Mouse (Mus musculus) left cerebral cortex, postnatal 10 days (tissue): ENCODE results near the gene B3glct. TPM values are rescaled to one million over a fixed set of nuclear protein-coding genes. Genes with fewer than 3 reads are reported as not detected.

ENCODE experiments used
- DNase-seq, 2 experiments: peaks; one replicate each; pipeline ENCODE4 v3.0.0; 2021 to 2022; ENCODE audit warnings: low spot score in 2 of 2, mixed read lengths in 1 of 2; ENCODE audit errors: extremely low spot score in 1 of 2
- intact Hi-C: fragments of 180-260 bp; cut with DNase I; formaldehyde crosslinking; loops from one replicate; pipeline ENCODE4 v1.15.1; 2025
- total RNA-seq, 2 experiments: library from RNA; stranded (reverse); gene quantifications; 2 replicates each; pipeline ENCODE4 v1.2.3; 2021

B3glct gene
- 10 to 100 TPM; 25.2 to 28.1 TPM for total RNA-seq

DNA sequence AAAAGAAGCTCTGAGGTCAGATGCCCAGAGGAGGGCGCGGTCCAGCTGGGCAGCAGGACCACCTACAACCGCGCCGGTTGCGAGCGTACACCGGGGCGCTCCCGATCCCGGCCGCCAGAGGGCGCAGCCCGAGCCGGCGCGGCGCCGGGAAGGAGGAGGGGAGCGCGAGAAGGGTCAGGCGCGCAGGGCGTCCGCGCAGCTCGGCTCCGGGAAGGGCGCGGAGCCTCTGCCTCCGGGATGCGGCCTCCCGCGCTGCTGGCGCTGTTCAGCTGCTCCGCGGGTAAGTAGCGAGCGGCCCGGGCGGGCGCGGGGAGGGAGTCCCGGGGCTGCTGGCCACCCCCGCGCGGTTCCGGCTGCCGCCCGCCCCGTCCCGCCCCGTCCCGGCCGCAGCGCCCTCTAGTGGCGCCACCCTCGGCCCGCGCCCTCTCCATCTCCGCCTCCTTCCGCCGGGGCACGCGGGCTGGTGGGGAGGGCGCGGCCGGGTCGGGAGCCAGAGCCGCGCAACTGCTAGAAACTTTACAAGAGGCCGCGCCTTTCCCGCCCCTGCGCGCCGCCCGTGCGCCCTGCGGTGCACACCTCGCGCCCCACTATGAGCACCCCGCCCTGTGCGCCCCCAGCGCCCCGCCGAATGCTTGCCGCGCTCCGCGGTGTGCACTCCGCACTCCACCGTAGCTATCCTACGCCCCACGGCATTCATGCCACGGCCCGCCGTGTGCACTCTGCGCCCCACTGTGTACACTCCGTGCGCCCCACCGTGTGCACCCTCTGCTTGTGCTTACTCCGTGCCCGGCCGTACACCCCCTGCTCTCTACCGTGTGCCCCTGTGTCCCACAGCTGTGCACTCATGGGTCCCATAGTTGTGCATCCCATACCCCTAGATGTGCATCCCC, at the start of gene B3glct:
B3glct (plus strand) TSS at position 131 of the 890 bp plus-strand sequence.
- intact Hi-C loops: loop anchor here (10.0 kb wide), 1 partner anchor 336 kb away; the partner anchor contains the start of gene Rxfp2
- DNase-seq: peak; percentile 60 to 86

DNA sequence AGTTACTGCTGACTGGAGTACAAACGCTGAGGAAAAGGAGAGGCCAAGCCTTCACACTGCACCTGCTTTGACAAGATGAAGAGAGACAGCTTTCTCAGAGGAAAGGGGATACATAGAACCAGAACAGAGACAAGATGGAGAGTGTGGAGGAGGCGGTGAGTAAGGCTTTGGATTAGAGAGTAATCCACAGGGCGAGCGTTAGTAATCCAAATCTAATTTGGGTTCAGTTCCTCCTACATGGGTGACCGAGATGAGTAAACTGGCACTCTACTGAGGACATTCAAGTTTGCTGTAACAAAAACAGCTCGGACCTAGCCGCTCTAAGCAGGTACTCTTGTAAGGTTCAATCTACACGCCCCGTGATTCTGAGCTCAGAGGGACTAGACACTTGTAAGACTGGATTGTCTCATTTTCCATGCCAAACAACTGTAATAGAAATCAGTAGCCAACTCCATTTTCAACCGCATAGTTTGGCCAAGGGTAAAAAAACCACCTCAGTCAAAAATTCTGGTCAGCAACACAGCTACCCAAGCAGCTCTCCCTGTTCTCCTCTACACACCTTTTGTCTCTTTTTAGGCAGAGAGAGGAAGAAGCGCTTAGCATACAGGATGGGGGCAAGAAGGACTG, 43.5 kb upstream of the B3glct start:
- intact Hi-C loops: loop anchor here (5.0 kb wide), 1 partner anchor 97 kb away; no protein-coding TSS in a partner anchor
- no peak for DNase-seq

GRCm38 (mm10) chr5:149635556-149635955, 42.5 kb upstream of the B3glct start:
- DNase-seq: no peak
- intact Hi-C loops: no loop called here

DNA sequence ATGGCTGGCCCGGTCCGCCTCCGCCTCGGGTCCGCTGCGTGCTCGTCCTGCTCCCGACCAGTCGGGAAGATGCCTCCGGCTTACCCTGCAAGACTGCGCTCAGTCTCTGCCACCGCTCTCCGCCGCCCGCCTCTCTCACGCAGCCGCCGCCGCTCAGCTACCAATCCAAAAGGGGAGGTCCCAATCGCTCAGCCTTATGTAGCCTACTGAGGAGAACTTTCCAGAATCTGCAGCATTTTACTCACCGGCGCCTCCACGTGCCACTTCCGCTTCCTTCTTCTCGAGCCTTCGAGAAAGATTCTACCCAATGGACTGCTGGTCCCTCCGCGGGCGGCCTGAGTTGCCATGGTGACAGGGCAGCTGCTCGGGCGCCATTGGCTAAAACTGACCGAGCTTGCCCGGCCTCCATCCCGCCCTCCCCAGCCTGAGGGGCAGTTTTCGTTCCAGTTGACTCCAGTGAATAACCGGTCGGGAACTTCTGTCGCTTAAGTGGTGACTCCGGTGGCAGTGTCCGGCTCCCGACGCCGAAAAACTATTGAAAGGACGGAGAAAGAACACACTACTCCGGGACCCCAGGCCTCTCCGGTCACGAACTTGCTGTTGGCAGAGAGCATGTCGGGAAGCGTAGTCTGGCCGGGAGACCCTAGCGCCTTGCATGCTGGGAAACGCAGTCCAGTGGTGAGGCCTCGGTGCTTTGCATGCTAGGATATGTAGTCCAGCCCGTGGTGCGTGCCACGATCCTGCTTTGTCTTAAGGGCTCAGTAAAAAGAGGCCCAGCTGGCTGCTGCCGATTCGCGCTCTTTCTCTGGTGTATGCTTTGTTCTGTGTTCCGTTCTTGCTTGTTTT, 41.7 kb upstream of the B3glct start, which contains the start of gene Hsph1:
Hsph1 (minus strand) TSS at position 302 of the 846 bp plus-strand sequence.
- intact Hi-C loops: no loop called here
- peak; percentile 99 to 100 for DNase-seq

- intact Hi-C loops: no loop called here
- no peak for DNase-seq
Observed at GRCm38 (mm10) chr5:149637306-149637705, 40.7 kb upstream of the B3glct start.

- no peak for DNase-seq
- intact Hi-C loops: no loop called here
Observed at GRCm38 (mm10) chr5:149641277-149641892, 36.6 kb upstream of the B3glct start.

DNA sequence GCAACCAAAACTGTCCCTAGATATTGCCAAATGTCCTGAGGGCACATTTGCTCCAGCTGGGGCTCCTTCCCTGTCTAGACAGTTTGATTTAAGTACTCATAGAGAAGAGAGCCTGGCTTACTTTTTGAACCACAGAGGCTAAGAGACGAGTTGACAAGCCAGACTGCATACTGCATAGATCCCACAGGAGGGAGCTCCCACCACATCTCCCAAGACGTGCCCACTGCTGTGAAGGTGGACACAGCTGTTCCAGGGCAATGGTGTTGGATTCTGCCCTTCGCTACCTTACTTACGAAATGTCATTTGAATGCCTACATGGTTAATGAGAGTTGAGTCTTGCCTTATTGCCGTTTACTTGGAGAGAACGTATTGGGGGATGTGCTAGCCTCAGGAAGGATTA, 35.7 kb upstream of the B3glct start:
- intact Hi-C loops: no loop called here

GRCm38 (mm10) chr5:149642783-149643509, 35.1 kb upstream of the B3glct start:
- DNase-seq: no peak
- intact Hi-C loops: no loop called here

More for the DNA sequence above, 35.7 kb upstream of the B3glct start:
- no peak for DNase-seq

- intact Hi-C loops: loop anchor here (5.0 kb wide), 1 partner anchor 370 kb away; the partner anchor contains the start of gene Rxfp2
- peak in 1 of 2 experiments; percentile 37 for DNase-seq
Observed at GRCm38 (mm10) chr5:149647367-149648115, 30.5 kb upstream of the B3glct start.

DNA sequence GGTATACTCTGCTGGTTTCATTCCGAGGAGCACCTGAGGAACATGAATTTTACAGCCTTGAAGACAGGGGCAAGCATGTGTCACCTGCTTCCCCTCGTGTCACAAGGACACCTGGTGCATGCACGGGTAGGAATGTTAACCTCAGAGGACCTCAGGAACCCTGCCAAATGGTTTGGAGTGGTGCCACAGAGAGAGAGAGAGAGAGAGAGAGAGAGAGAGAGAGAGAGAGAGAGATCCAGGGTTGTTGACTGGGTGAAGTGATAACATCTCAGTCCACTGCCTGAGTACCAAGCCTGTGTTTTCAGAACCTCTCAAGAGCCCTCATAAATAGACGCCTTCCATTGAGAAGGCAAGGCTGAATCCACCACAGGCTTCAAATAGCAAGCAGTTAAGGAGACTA, 29.8 kb upstream of the B3glct start:
- no peak for DNase-seq
- intact Hi-C loops: loop anchor here (5.0 kb wide), 1 partner anchor 369 kb away; the partner anchor contains the start of gene Rxfp2

- intact Hi-C loops: loop anchor here (5.0 kb wide), 1 partner anchor 368 kb away; the partner anchor contains the start of gene Rxfp2
Observed at GRCm38 (mm10) chr5:149648895-149649406, 29.1 kb upstream of the B3glct start.

GRCm38 (mm10) chr5:149649499-149650178, 28.4 kb upstream of the B3glct start:
- no peak for DNase-seq
- intact Hi-C loops: loop anchor here (5.0 kb wide), 1 partner anchor 368 kb away; the partner anchor contains the start of gene Rxfp2

More at GRCm38 (mm10) chr5:149648895-149649406, 29.1 kb upstream of the B3glct start:
- DNase-seq: no peak

- intact Hi-C loops: no loop called here
Observed at GRCm38 (mm10) chr5:149650179-149650553, 27.9 kb upstream of the B3glct start.

DNA sequence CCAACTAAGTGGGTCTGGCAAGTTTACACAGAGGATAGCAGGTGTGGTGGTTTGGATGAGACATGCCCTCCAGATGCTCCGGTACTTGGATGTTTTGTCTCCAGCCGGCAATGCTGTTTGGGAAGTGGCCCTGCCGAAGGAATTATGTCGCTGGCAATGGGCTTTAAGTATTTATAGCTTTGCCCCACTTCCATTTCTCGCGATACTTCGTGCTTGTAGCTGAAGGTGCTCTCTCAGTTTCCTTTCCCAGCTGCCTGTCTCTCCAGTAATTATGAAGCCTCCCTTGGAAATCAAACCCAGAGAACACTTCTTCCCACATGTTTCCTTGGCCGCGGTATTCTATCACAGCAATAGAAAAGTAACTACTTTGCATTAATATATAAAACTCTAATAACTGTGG, 22.4 kb upstream of the B3glct start:
- DNase-seq: no peak
- intact Hi-C loops: no loop called here

More at GRCm38 (mm10) chr5:149650179-149650553, 27.9 kb upstream of the B3glct start:
- DNase-seq: no peak

DNA sequence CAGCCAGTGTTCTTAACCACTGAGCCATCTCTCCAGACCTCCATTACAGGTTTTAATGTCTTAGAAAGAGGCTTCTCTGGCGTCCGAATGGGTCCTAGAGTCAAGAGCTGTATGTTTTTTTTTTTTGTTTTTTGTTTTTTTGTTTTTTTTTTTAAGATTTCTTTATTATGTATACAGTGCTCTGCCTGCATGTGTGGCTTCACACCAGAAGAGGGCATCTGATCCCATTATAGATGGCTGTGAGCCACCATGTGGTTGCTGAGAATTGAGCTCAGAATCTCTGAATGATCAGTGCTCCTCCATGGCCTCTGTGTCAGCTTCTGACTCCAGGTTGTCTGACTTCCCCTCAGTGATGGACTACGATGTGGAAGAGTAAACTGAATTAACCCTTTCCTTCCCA, 20.0 kb upstream of the B3glct start:
- intact Hi-C loops: no loop called here
- DNase-seq: no peak

DNA sequence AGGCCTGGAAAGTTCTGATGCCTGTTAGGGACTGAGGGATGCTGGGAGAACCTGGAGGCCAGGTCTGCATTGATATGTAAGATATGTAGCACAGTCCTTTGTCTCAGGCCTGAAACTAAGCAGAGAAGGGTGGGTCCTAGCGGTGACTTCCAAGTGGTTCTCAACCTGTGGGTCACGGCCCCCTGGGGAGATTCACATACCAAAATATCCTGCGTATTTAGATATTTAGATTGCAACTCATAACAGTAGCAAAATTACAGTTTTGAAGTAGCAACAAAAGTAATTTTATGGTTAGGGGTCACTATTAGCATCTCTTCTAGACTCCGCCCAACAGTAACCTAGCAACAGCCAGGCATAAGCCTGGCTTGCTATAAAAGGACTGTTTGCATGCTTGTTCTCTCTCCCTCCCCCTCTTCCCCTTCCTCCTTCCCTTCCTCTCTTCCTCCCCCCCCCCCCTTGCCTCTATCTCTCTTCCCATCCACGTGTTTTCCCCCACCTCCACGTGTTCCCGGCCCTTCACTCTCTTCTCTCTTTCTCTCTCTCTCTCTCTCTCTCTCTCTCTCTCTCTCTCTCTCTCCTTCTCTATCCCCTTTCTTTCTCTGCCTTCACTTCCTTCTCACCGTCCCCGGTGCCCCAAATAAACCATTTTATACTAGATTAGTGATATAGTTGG, 19.2 kb upstream of the B3glct start:
- no peak for DNase-seq
- intact Hi-C loops: no loop called here
